Mouse (Mus musculus) cerebellum, adult (tissue): ENCODE measurements around the gene Strc.
A peak's percentile ranks its signal among the peaks of the same experiment; 100 is the strongest.
"Not testable (repeated sequence)": the region's sequence is repeated elsewhere in the genome, so short reads cannot be mapped to it uniquely, and the experiment has no call there.

Experiments used
- ATAC-seq: cut with Nextera tagmentation; 2 replicates; pipeline ENCODE4 v1.9.2; 2017; ENCODE audit warnings: mild to moderate bottlenecking, moderate library complexity, mixed read lengths; ENCODE audit not compliant: insufficient number of reproducible peaks, low FRiP score, low TSS enrichment

Gene Strc

GRCm38 (mm10) chr2:121386961-121387575, at the start of gene Strc:
Gene Strc (minus strand): TSS chr2:121387168.
- ATAC-seq = not testable (repeated sequence)

- ATAC-seq = no peak
Observed at GRCm38 (mm10) chr2:121434854-121435253, 47.9 kb upstream of the Strc start.

GRCm38 (mm10) chr2:121425890-121426289, 38.9 kb upstream of the Strc start:
- no peak for ATAC-seq

GRCm38 (mm10) chr2:121423166-121423565, 36.2 kb upstream of the Strc start:
- no peak for ATAC-seq

GRCm38 (mm10) chr2:121418476-121418875, 31.5 kb upstream of the Strc start:
- ATAC-seq = no peak

- no peak for ATAC-seq
Observed at GRCm38 (mm10) chr2:121416356-121416755, 29.4 kb upstream of the Strc start.

- no peak for ATAC-seq
Observed at GRCm38 (mm10) chr2:121415591-121415990, 28.6 kb upstream of the Strc start.

- ATAC-seq = no peak
Observed at GRCm38 (mm10) chr2:121415103-121415502, 28.1 kb upstream of the Strc start.

GRCm38 (mm10) chr2:121414139-121414685, 27.2 kb upstream of the Strc start:
- ATAC-seq = peak; percentile 23

- ATAC-seq = peak; percentile 97
Observed at GRCm38 (mm10) chr2:121413387-121414042, 26.5 kb upstream of the Strc start, which contains the start of the genes Pdia3 and Catsper2. Gene Pdia3 (plus strand): TSS chr2:121413775. Gene Catsper2 (minus strand): TSS chr2:121413792.

- peak; percentile 23; the same call in 1 of the 2 replicates for ATAC-seq
Observed at GRCm38 (mm10) chr2:121412843-121413386, 25.9 kb upstream of the Strc start.

GRCm38 (mm10) chr2:121408160-121408559, 21.2 kb upstream of the Strc start:
- ATAC-seq = no peak

GRCm38 (mm10) chr2:121403296-121403695, 16.3 kb upstream of the Strc start:
- no peak for ATAC-seq

- peak; percentile 45; the same call in 1 of the 2 replicates for ATAC-seq
Observed at GRCm38 (mm10) chr2:121396624-121397023, 9.7 kb upstream of the Strc start.

GRCm38 (mm10) chr2:121374766-121375165, 12.2 kb downstream of the Strc start:
- ATAC-seq = no peak

GRCm38 (mm10) chr2:121372266-121372665, 14.7 kb downstream of the Strc start:
- ATAC-seq = no peak

GRCm38 (mm10) chr2:121370921-121371320, 16.0 kb downstream of the Strc start:
- ATAC-seq = no peak

GRCm38 (mm10) chr2:121368831-121369230, 18.1 kb downstream of the Strc start:
- no peak for ATAC-seq

GRCm38 (mm10) chr2:121363656-121364055, 23.3 kb downstream of the Strc start:
- ATAC-seq = no peak

GRCm38 (mm10) chr2:121359461-121359860, 27.5 kb downstream of the Strc start:
- ATAC-seq = no peak

- ATAC-seq = peak; percentile 82
Observed at GRCm38 (mm10) chr2:121358381-121358780, 28.6 kb downstream of the Strc start.
